Mouse (Mus musculus): ENCODE data around the gene Als2. TPM values are rescaled to one million over a fixed set of nuclear protein-coding genes. Genes with fewer than 3 reads are reported as not detected.

Als2 gene
- polyA plus RNA-seq, 1 experiment from 2014 or later, result 20.6 TPM

DNA sequence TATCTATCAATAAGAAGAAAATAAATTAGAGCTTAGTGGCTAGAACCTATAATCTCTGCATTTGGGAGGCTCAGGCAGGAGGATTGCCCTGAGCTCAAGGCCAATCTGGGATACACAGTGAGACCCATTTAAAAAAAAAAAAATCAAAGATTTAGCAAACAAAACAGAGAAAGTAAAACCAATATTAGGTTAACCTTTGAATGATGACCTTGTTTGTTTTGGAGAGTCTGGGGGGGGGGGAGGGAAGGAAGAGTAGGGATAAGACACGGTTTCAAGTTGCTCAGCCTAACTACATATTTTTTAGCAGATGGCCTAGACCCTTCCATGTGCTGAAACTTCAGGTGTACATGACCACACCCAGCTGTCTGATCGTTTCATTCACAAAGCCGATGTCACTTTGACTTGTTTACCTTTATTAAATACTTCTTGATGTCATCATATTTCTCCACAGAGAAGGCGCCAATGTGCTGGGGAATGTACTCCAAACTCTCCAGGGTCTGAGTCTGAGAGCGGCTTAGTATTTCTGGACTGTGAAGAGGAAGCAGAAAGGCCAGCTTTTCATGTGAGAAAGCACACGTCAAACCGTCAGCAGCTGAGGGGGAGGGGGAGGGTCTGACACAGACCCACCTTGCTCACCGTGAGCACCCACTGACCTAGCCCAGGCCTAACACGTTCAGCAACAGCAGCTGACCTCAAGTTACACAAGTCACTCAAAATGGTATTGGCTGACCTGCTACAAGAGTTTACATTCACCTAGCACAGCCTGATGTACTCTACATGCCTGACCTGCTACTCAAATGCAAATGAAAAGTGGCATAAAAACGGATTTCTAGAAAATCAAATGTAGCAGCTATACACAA lies 62.3 kb downstream of the Als2 start:
- Histone ChIP-seq H3K36me3 (peaks cover 51% of the 10 kb centered on the region), H3K4me2 (replicated peaks) (no peak overlapping the region), H3K4me1 (no peaks in the 10 kb centered on the region), H3K27ac (replicated peaks) (no peak overlapping the region), H3K9me3 (no peaks in the 10 kb centered on the region), H3K27me3 (no peaks in the 10 kb centered on the region), H3K4me3 (no peak overlapping the region), H3K9ac (replicated peaks) (no peak overlapping the region)
- 79% methylated on average over 10 of the region's 10 CpGs for WGBS
- ATAC-seq (replicated peaks), result no peak

DNA sequence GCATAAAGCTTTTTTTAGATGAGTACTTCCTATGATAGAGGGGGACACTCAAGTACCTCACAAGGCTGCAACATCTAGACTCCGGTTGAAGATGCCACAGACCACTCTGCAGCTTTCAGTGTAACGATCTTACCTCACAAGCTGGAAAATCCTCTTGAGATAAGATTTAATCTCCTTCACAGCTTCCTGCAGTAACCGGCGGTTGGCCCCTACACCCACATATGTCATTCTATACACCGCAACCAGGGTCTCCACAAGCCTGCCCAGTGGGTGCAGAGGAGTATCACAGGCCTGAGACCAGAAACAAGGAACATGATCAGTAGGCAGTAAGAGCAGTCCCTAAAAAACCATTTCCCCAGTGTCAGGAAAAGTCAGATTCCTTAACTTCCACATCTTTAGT lies 64.0 kb downstream of the Als2 start:
- Histone ChIP-seq H3K9me3 (no peaks in the 10 kb centered on the region), H3K4me3 (no peak overlapping the region), H3K4me1 (no peaks in the 10 kb centered on the region), H3K9ac (replicated peaks) (no peak overlapping the region), H3K27ac (replicated peaks) (no peak overlapping the region), H3K36me3 (peaks cover 48% of the 10 kb centered on the region), H3K4me2 (replicated peaks) (no peak overlapping the region), H3K27me3 (no peaks in the 10 kb centered on the region)
- ATAC-seq (replicated peaks), result no peak
- 93% methylated on average over 5 of the region's 5 CpGs for WGBS

DNA sequence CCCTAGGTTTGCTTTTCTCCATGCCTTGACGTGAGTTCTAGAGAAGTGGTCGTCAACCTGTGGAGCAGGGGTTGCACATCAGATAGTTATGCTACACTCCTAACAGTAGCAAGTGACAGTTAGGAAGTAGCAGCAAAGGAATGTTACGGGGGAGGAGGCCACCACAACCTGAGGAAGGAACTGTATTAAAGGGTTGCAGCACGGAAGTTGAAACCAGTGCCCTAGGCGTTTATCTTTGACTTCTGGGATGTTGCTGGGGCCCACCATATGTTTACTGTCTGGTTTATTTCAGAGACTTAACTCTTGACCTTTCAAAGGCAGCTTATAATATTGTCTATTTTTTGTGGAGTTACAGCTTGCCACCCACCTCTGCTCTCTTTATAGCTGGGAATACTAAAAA lies 65.2 kb downstream of the Als2 start:
- Histone ChIP-seq H3K9ac (replicated peaks) (no peak overlapping the region), H3K36me3 (peaks cover 48% of the 10 kb centered on the region), H3K4me3 (no peak overlapping the region), H3K9me3 (no peaks in the 10 kb centered on the region), H3K27me3 (no peaks in the 10 kb centered on the region), H3K4me2 (replicated peaks) (no peak overlapping the region), H3K27ac (replicated peaks) (no peak overlapping the region), H3K4me1 (no peaks in the 10 kb centered on the region)
- ATAC-seq (replicated peaks), result no peak
- WGBS, result 93% methylated on average over 5 of the region's 5 CpGs

DNA sequence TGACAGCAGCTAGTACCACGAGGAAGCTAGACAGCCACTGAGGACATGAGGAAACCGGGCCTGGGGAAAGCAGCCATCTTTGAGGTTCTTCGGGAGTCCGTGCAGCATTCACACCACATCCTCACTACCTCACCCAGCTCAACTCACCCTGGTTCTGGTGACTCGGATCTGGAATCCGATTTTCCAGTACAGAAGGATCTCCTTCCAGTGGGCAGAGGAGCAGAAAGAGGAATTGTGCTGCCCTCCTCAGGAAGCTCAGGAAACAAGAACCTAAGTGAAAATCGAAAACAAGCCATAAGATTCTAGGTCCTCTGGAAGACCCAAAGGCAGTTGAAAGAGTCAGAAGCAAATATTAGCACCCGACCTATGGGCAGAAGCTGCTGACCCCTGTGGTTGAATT lies 66.7 kb downstream of the Als2 start:
- 74% methylated on average over 8 of the region's 8 CpGs for WGBS
- peaks cover 49% of the 10 kb centered on the region for H3K36me3 ChIP-seq

DNA sequence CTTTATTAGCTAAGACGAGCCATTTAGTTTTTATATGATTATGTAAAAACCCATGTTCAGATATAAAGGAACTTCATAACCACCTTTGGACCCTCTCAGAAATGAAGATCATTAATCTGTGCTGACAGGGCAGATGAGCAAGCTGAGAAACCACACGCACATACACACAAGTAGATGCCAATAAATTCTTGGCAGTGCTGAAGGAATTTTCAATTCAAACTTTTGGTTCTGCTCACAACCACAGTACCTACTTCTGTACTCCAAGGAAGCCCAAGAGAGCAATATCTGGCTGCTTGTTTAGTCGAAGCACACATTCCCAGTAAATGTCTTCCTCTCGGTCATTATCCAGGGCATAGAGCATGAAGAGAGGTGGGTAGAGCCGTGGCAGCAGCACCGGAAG lies 67.4 kb downstream of the Als2 start:
- 87% methylated on average over 6 of the region's 6 CpGs for WGBS
- H3K27me3 ChIP-seq, result no peaks in the 10 kb centered on the region
- H3K9ac ChIP-seq (replicated peaks), result no peak overlapping the region
- peaks cover 46% of the 10 kb centered on the region for H3K36me3 ChIP-seq
- H3K9me3 ChIP-seq, result no peaks in the 10 kb centered on the region
- no peak overlapping the region for H3K4me2 ChIP-seq (replicated peaks)
- H3K4me3 ChIP-seq, result no peak overlapping the region
- no peak for ATAC-seq (replicated peaks)
- no peak overlapping the region for H3K27ac ChIP-seq (replicated peaks)
- H3K4me1 ChIP-seq, result no peaks in the 10 kb centered on the region

More for the DNA sequence above, 66.7 kb downstream of the Als2 start:
- Histone ChIP-seq H3K27me3 (no peaks in the 10 kb centered on the region), H3K27ac (replicated peaks) (no peak overlapping the region), H3K4me3 (no peak overlapping the region), H3K4me2 (replicated peaks) (no peak overlapping the region), H3K4me1 (no peaks in the 10 kb centered on the region), H3K9ac (replicated peaks) (no peak overlapping the region), H3K9me3 (no peaks in the 10 kb centered on the region)
- no peak for ATAC-seq (replicated peaks)

DNA sequence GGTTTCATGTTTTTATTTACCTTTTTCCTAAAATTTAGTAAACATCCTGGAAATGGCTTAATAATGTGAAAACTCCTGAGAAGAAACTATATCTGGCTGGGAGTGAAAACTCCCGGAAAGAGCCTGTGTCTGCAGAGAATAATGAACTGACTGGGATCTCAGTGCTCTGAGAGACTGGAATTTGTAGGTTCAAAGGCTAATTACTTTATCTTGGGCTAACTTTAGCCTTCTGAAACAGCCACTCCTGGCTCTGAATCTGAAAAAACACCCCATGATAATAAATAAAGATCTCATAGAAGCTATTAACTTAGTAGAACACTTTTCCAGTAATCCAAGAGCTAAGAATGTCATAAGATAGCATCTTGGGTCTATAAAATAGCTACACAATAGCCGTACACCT lies 68.5 kb downstream of the Als2 start:
- H3K27me3 ChIP-seq, result no peaks in the 10 kb centered on the region
- no peak for ATAC-seq (replicated peaks)
- peaks cover 51% of the 10 kb centered on the region for H3K36me3 ChIP-seq
- 87% methylated on average over 2 of the region's 2 CpGs for WGBS
- H3K4me1 ChIP-seq, result no peaks in the 10 kb centered on the region
- no peaks in the 10 kb centered on the region for H3K9me3 ChIP-seq
- H3K9ac ChIP-seq (replicated peaks), result no peak overlapping the region
- no peak overlapping the region for H3K4me3 ChIP-seq
- no peak overlapping the region for H3K4me2 ChIP-seq (replicated peaks)
- no peak overlapping the region for H3K27ac ChIP-seq (replicated peaks)

DNA sequence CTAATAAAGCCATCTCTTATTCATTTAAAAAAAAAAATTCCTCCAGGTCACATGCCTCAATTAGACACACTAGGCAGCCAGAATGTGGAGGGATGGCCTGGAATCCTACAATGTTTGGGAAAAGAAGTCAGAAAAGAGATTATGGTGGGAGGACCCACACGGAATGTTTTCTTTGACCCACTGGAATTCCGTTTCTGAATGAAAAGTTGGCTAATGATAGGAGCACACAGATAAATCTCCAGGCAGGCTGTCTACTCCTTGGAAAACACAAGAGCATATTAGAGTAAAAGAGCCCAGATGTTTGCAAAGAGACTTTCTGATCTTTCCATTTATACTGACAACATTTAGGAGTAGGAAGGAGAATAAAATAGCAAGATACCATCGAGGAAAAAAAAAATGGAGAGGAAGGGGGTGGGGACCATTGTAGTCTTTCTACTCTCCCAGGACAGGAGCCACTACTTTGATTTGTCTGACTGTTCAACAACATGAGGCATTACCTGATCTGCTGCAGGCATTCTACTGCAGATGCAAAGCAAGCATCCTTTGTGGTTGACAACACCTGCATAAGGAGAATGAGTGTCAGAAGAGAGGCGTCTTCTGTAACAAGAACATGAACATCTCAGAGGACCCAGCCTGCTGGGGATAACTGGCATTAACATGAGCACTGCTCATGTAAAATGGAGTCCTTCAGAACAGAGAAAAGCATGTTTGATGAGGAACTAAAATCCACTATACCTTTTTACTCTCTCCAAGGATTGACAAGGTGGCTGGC lies 69.2 kb downstream of the Als2 start:
- H3K9ac ChIP-seq (replicated peaks), result no peak overlapping the region
- H3K27ac ChIP-seq (replicated peaks), result no peak overlapping the region
- H3K27me3 ChIP-seq, result no peaks in the 10 kb centered on the region
- peaks cover 50% of the 10 kb centered on the region for H3K36me3 ChIP-seq
- no peaks in the 10 kb centered on the region for H3K4me1 ChIP-seq
- ATAC-seq (replicated peaks), result no peak
- no peaks in the 10 kb centered on the region for H3K9me3 ChIP-seq
- no peak overlapping the region for H3K4me2 ChIP-seq (replicated peaks)
- H3K4me3 ChIP-seq, result no peak overlapping the region
- WGBS, result 81% methylated on average over 4 of the region's 4 CpGs

DNA sequence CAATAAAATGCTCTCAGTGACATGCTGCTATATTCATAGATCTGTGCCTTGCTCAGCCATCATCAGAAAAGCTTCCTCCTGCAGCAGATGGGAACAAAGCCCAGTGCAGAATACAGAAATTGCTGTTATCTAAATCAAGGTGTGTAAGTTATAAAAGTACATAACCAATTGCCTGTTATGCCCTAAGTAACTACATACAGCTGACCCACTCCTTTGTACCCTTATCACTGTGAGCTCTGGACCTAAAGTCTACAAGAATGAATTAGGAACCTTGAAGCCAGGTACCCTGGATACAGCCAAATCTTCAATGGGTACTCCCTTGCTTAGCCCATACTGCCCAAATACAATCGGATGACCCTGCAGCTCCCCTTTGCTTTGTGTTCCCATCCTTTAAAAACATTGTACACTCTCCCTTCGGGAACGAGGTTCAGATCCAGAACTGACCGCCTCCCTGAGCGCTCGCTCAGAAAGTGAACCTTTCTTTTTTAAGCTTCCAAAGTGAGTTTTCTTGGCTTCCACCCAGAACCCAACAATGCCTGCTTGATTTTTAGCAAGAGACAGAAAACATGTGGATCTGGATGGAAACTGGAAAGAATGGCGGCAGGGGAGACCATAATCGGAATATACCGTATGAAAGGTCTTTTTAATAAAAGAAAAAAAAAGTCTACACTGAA lies 70.7 kb downstream of the Als2 start:
- Histone ChIP-seq H3K9ac (replicated peaks) (no peak overlapping the region), H3K4me3 (no peak overlapping the region), H3K4me1 (no peaks in the 10 kb centered on the region), H3K9me3 (no peaks in the 10 kb centered on the region), H3K27me3 (no peaks in the 10 kb centered on the region), H3K36me3 (peaks cover 39% of the 10 kb centered on the region), H3K4me2 (replicated peaks) (no peak overlapping the region), H3K27ac (replicated peaks) (no peak overlapping the region)
- ATAC-seq (replicated peaks), result no peak
- WGBS, result 75% methylated on average over 9 of the region's 9 CpGs

DNA sequence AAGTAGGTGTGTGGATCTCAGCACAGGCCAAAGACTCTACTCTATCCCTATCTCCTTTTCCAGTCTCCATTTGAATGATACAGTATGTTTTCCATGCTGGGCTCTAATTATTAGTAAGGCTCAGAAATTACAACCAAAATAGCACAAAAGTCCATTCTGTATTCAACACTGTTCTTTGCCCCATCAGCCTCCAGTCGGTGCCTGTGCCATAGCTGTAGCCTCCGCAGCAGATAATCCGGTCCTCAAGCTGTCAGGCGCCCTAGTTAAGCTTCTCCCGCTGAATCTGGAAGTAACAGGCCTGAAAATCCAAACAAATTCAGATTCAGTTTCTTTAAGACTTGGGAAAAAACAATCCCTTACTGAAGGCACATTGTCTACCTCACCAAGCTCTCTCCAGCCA lies 73.1 kb downstream of the Als2 start:
- Histone ChIP-seq H3K9me3 (no peaks in the 10 kb centered on the region), H3K27me3 (no peaks in the 10 kb centered on the region), H3K4me1 (no peaks in the 10 kb centered on the region), H3K4me3 (no peak overlapping the region), H3K27ac (replicated peaks) (no peak overlapping the region), H3K36me3 (peaks cover 24% of the 10 kb centered on the region), H3K9ac (replicated peaks) (no peak overlapping the region), H3K4me2 (replicated peaks) (no peak overlapping the region)
- ATAC-seq (replicated peaks), result no peak
- WGBS, result 23% methylated on average over 5 of the region's 5 CpGs

DNA sequence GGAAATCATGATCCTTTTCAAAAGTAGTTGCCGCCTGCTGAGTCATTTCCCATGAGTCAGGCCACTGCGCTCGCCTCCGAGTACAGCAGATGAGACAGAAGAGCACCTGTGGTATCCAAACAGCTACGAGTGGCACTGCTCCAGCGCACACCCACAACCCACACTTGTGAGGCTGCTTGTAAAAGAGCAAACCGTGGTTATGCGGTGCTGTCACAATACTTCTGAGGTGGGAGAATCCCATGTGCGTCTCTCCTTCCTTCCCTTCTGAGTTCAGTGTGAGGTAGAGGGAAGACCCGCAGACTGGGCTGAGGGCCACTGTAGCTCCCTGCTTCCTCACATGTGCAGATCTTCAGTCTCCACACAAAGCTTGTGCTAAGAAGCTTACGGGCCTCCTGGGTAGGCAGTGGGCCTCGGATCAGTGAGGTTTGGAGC lies 74.0 kb downstream of the Als2 start, which contains the start of gene Mpp4:
TSS of gene Mpp4 (minus strand) at position 360 of the 432 bp plus-strand sequence.
- no peak within 1 kb of the TSS for H3K4me3 ChIP-seq
- H3K9ac ChIP-seq (replicated peaks), result no peak within 1 kb of the TSS
- no peaks in the 10 kb centered on the region for H3K4me1 ChIP-seq
- no peak within 1 kb of the TSS for H3K27ac ChIP-seq (replicated peaks)
- peaks cover 22% of the 10 kb centered on the region for H3K36me3 ChIP-seq
- WGBS, result 25% methylated on average over 12 of the region's 12 CpGs
- H3K9me3 ChIP-seq, result no peaks in the 10 kb centered on the region
- H3K4me2 ChIP-seq (replicated peaks), result no peak within 1 kb of the TSS
- no peaks in the 10 kb centered on the region for H3K27me3 ChIP-seq
- no peak for ATAC-seq (replicated peaks)

DNA sequence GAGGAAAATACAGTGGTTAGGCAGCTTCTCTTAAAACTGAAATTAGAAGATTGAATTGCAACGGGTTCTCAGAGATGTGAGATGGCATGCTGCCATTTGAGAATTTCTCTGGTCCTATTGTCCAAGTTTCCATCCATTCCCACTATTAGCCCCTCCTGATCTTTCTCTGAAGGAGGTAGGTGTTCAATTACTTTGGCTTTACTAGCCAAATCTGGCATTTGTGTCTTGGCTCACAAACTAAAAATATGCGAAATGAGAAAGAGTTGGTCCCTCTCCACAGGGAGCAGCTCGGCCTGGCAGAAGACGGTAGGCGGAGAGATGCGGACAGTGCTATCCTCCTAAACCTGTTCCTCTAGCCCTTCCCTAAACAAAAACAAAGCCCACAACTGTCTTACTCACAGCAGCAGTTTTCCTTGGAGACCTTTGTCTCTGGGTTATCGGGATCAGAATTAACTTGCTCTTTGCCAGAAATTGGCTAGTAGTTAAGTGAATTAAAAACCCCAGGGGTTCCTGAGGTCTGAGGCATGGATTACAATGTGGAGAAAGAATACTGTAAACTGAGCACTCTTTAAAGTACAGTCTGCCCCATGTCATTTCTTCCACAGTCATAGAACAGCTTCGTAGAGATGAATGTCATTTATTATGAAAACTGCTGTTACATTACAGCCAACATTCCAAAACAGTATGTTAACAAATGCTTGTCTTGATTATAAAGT lies 74.6 kb downstream of the Als2 start:
- no peaks in the 10 kb centered on the region for H3K9me3 ChIP-seq
- H3K4me1 ChIP-seq, result no peaks in the 10 kb centered on the region
- WGBS, result 20% methylated on average over 8 of the region's 8 CpGs
- H3K4me3 ChIP-seq, result no peak overlapping the region
- H3K9ac ChIP-seq (replicated peaks), result no peak overlapping the region
- H3K27ac ChIP-seq (replicated peaks), result no peak overlapping the region
- no peaks in the 10 kb centered on the region for H3K27me3 ChIP-seq
- H3K4me2 ChIP-seq (replicated peaks), result no peak overlapping the region
- H3K36me3 ChIP-seq, result peaks cover 17% of the 10 kb centered on the region
- ATAC-seq (replicated peaks), result no peak

Data from forebrain, embryonic 15.5 days (tissue).